Mouse (Mus musculus) lung, postnatal 0 days (tissue): ENCODE data around the gene Osbp2.

Experiments
- CTCF ChIP-seq: IDR thresholded peaks from 2 replicates; pipeline ENCODE4 v1.5.1; 2016; ENCODE audit warnings: antibody characterized with exemption, mild to moderate bottlenecking
- EP300 ChIP-seq: IDR thresholded peaks from 2 replicates; pipeline ENCODE4 v1.6.1; 2016; ENCODE audit warnings: antibody characterized with exemption, mild to moderate bottlenecking, control low read depth

DNA sequence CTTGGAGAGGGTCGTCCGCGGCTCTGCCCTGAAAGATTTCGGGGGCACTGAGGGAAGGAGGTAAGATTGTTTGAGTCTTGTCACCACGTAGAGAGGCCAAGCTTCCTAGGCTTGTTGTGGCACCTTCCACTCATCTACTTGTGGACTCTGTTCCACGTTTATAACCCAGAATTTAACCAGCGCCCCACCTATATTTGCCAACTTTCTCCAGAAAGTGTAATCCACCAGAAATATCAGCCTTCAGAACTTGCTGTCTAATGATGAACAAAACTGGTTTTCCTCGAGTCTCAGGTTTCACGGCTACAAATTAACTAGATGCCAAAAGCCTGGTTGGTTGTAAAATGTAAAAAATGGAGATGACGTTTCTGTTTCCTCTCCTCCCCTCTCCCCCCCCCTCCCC, 31.8 kb upstream of the Osbp2 start:
- TF ChIP-seq CTCF: no peak
- TF ChIP-seq EP300: no peak
